Mouse (Mus musculus) CH12.LX (cell line): Measurements from ENCODE around the gene Agfg1. TPM values are rescaled to one million over a fixed set of nuclear protein-coding genes. Genes with fewer than 3 reads are reported as not detected.

Source experiments
- DNase-seq: peaks from one replicate; pipeline ENCODE4 v3.0.0-alpha.2; 2013; ENCODE audit errors: extremely low read depth
- H3K27ac ChIP-seq: 2 replicates; pipeline ENCODE4 v1.5.1; 2012; ENCODE audit warnings: low read depth, mild to moderate bottlenecking, control low read depth, moderate library complexity; ENCODE audit not compliant: insufficient read depth
- H3K27me3 ChIP-seq: replicated peaks from 2 replicates; pipeline ENCODE3; 2012; ENCODE audit warnings: inconsistent platforms
- H3K36me3 ChIP-seq, 2 experiments: replicated peaks in 1 of 2; 2 replicates each; pipeline versions ENCODE3 to v1.6.1; 2012; ENCODE audit warnings: inconsistent platforms in 1 of 2, low read length in 1 of 2, mild to moderate bottlenecking in 1 of 2, mixed read lengths in 1 of 2, moderate library complexity in 1 of 2; ENCODE audit not compliant: control insufficient read depth in 1 of 2, insufficient read depth in 1 of 2
- H3K4me1 ChIP-seq, 2 experiments: 2 replicates each; pipeline ENCODE4 v1.6.1; 2012; ENCODE audit warnings: inconsistent platforms in 1 of 2, moderate library complexity in 1 of 2; ENCODE audit not compliant: insufficient read depth in 2 of 2, control insufficient read depth in 1 of 2
- H3K4me2 ChIP-seq: 2 replicates; pipeline ENCODE4 v1.6.1; 2012; ENCODE audit warnings: low read depth, mild to moderate bottlenecking, control low read depth; ENCODE audit not compliant: poor library complexity, insufficient read depth, severe bottlenecking
- H3K4me3 ChIP-seq, 3 experiments: fragments of 150-350 bp in 1 of 3; sonication (generic) in 1 of 3; replicated peaks in 1 of 3; 2 replicates each; pipeline versions ENCODE3 to v1.5.1; 2011 to 2012; ENCODE audit warnings: low read depth in 2 of 3, low read length in 2 of 3, mild to moderate bottlenecking in 2 of 3, moderate library complexity in 2 of 3, control low read depth in 1 of 3, improper control_type of control experiment in 1 of 3, inconsistent platforms in 1 of 3, mixed read lengths in 1 of 3; ENCODE audit not compliant: poor library complexity in 1 of 3
- H3K79me2 ChIP-seq: replicated peaks from 2 replicates; pipeline ENCODE4 v1.6.1; 2012; ENCODE audit warnings: mild to moderate bottlenecking, moderate library complexity; ENCODE audit not compliant: control insufficient read depth, poor library complexity, insufficient read depth, severe bottlenecking; ENCODE audit errors: extremely low read depth
- H3K9ac ChIP-seq: 2 replicates; pipeline ENCODE4 v1.6.1; 2012; ENCODE audit warnings: low read depth, mild to moderate bottlenecking, control low read depth, moderate library complexity; ENCODE audit not compliant: insufficient read depth
- H3K9me3 ChIP-seq: replicated peaks from 2 replicates; pipeline ENCODE3; 2012; ENCODE audit warnings: low read length, inconsistent platforms, mixed read lengths
- BHLHE40 ChIP-seq: IDR thresholded peaks from 2 replicates; pipeline ENCODE4 v1.6.1; 2011; ENCODE audit warnings: mild to moderate bottlenecking, low read depth, low read length, improper control_type of control experiment
- CHD2 ChIP-seq: IDR thresholded peaks from 2 replicates; pipeline ENCODE4 v1.6.1; 2011; ENCODE audit warnings: low read length, improper control_type of control experiment
- CTCF ChIP-seq, 2 experiments: IDR thresholded peaks in 1 of 2; conservative IDR thresholded peaks in 1 of 2; 2 replicates each; pipeline ENCODE4 v1.5.1; 2011 to 2012; ENCODE audit warnings: low read depth in 2 of 2, low read length in 2 of 2, improper control_type of control experiment in 1 of 2, inconsistent platforms in 1 of 2, mild to moderate bottlenecking in 1 of 2, moderate library complexity in 1 of 2
- E2F4 ChIP-seq: IDR thresholded peaks from 2 replicates; pipeline ENCODE4 v1.6.1; 2011; ENCODE audit warnings: low read depth, low read length, improper control_type of control experiment; ENCODE audit not compliant: insufficient replicate concordance
- EP300 ChIP-seq: IDR thresholded peaks from 2 replicates; pipeline ENCODE4 v1.6.1; 2011; ENCODE audit warnings: low read length, improper control_type of control experiment
- GABPA ChIP-seq: IDR thresholded peaks from 2 replicates; pipeline ENCODE4 v1.6.1; 2012; ENCODE audit warnings: low read depth, low read length, improper control_type of control experiment, inconsistent platforms; ENCODE audit not compliant: insufficient replicate concordance
- IRF4 ChIP-seq: IDR thresholded peaks from 2 replicates; pipeline ENCODE4 v1.6.1; 2014; ENCODE audit warnings: low read depth, mild to moderate bottlenecking, inconsistent platforms, low read length, improper control_type of control experiment
- MAX ChIP-seq: IDR thresholded peaks from 2 replicates; pipeline ENCODE4 v1.6.1; 2011; ENCODE audit warnings: low read length, improper control_type of control experiment
- MAZ ChIP-seq: IDR thresholded peaks from 2 replicates; pipeline ENCODE4 v1.6.1; 2012; ENCODE audit warnings: low read depth, mild to moderate bottlenecking, inconsistent platforms, low read length, improper control_type of control experiment, moderate library complexity
- MEF2A ChIP-seq: IDR thresholded peaks from 2 replicates; pipeline ENCODE4 v1.6.1; 2014; ENCODE audit warnings: low read depth, mild to moderate bottlenecking, inconsistent platforms, low read length, improper control_type of control experiment, borderline replicate concordance
- MXI1 ChIP-seq: IDR thresholded peaks from 2 replicates; pipeline ENCODE4 v1.6.1; 2011; ENCODE audit warnings: mild to moderate bottlenecking, low read depth, low read length, improper control_type of control experiment
- NELFE ChIP-seq: IDR thresholded peaks from 2 replicates; pipeline ENCODE4 v1.6.1; 2011; ENCODE audit warnings: low read depth, low read length, improper control_type of control experiment
- USF1 ChIP-seq: IDR thresholded peaks from 2 replicates; pipeline ENCODE4 v1.6.1; 2014; ENCODE audit warnings: low read depth, mild to moderate bottlenecking, inconsistent platforms, low read length, improper control_type of control experiment
- USF2 ChIP-seq: conservative IDR thresholded peaks from 2 replicates; pipeline ENCODE4 v1.6.1; 2011; ENCODE audit warnings: low read depth, low read length, improper control_type of control experiment
- ZKSCAN1 ChIP-seq: IDR thresholded peaks from 2 replicates; pipeline ENCODE4 v1.6.1; 2012; ENCODE audit warnings: low read depth, inconsistent platforms, low read length, improper control_type of control experiment, borderline replicate concordance
- ZMIZ1 ChIP-seq: IDR thresholded peaks from 2 replicates; pipeline ENCODE4 v1.6.1; 2012; ENCODE audit warnings: low read depth, mild to moderate bottlenecking, inconsistent platforms, low read length, improper control_type of control experiment
- dilution Hi-C: fragments of 300-500 bp; cut with MboI; formaldehyde crosslinking; loops from 2 replicates; pipeline ENCODE4 v1.14.3; 2020; ENCODE audit warnings: low sequenced_read_pairs; ENCODE audit not compliant: extremely low pct_unique_long_range_greater_than_20kb, extremely low pct_ligation_motif_present
- in situ Hi-C: fragments of 300-500 bp; cut with MboI; formaldehyde crosslinking; loops from 3 replicates; pipeline ENCODE4 v1.14.3; 2019; ENCODE audit warnings: low sequenced_read_pairs, low pct_ligation_motif_present, low pct_unique_long_range_greater_than_20kb, mixed read lengths
- polyA plus RNA-seq: library from polyadenylated mRNA; unstranded; fragments of >175 nt; gene quantifications from 2 replicates; pipeline ENCODE4 v1.2.1, GENCODE M21; 2012; ENCODE audit warnings: low read depth; ENCODE audit not compliant: insufficient read length
- total RNA-seq, 2 experiments: library from RNA; depleted of rRNA; stranded (reverse); fragments of 300-350 nt in 1 of 2; fragments of >200 nt in 1 of 2; gene quantifications; 2 replicates each; pipeline ENCODE4 v1.2.3; 2012 to 2014

Agfg1 gene
- total and polyA plus RNA-seq, 3 experiments = 59.0 to 127 (median 106) TPM

DNA sequence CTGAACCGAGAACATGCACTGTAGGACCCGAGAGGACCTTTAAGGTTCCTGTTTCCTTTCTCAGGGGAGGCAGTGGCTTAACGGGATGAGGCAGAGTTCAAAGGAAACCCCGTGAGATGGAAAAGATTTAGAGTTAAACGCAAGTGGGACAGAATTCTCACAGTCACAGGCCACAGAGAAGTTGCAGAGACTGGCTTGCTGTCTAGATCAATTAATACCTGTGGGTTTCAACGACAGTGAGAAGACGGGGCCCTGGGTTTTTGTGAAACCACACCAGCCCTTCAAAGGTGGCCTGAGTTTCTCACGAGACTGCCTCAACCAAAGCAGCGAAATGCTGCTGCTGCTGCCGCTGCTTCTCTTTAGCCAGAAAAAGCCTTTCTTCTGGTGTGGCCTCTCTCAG is 19.9 kb upstream of the Agfg1 start:
- Histone ChIP-seq H3K4me3 (no peak overlapping the region), H3K4me2 (peak overlapping the region; percentile 56), H3K27ac (no peak overlapping the region; the same call in 1 of the 2 replicates), H3K27me3 (no peaks in the 10 kb centered on the region), H3K36me3 (no peaks in the 10 kb centered on the region), H3K4me1 (peaks cover 16 to 25% of the 10 kb centered on the region in 2 experiments), H3K9ac (peak overlapping the region; percentile 3), H3K79me2 (no peaks in the 10 kb centered on the region), H3K9me3 (no peaks in the 10 kb centered on the region)
- dilution Hi-C loops = no loop called here
- no peak for DNase-seq
- in situ Hi-C loops = no loop called here
- TF ChIP-seq CHD2 (0 out of 2 replicates have a peak, but pooled peaks have one; percentile 49), EP300 (0 out of 2 replicates have a peak, but pooled peaks have one; percentile 41), BHLHE40 (peak; percentile 81), MXI1 (no peak), IRF4 (0 out of 2 replicates have a peak, but pooled peaks have one; percentile 28), E2F4 (no peak), MAX (0 out of 2 replicates have a peak, but pooled peaks have one; percentile 4)

DNA sequence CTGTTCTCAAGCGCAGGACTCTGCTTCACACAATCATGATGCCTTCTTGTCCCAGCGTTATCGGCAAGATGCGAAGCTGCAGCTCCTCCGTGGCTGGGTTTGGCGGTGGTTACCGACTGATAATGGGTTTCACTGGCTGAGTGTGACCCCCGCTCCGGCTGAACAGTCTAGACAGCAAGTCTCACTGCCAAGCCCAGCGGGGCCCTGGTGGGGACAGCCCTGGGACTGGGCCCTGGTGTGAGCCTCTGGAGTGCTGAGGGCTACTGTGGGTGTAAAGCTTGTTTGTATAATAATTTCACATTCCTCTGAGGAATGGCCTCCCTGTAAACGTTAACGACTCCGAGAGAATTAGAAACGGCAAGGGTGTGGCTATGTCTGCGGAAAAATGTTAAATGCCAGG is 19.1 kb upstream of the Agfg1 start:
- Histone ChIP-seq H3K27me3 (no peaks in the 10 kb centered on the region), H3K36me3 (no peaks in the 10 kb centered on the region), H3K79me2 (no peaks in the 10 kb centered on the region), H3K4me3 (no peak overlapping the region), H3K27ac (no peak overlapping the region), H3K9ac (no peak overlapping the region), H3K4me1 (peaks cover 16 to 25% of the 10 kb centered on the region in 2 experiments), H3K4me2 (no peak overlapping the region), H3K9me3 (no peaks in the 10 kb centered on the region)
- dilution Hi-C loops = no loop called here
- TF ChIP-seq MXI1 (no peak), ZKSCAN1 (no peak), GABPA (no peak), USF2 (no peak), NELFE (no peak), ZMIZ1 (no peak), MEF2A (no peak), USF1 (no peak), MAZ (no peak), CTCF (conservative IDR thresholded peaks at IDR 0.05 in 1 of 2, IDR thresholded peaks at IDR 0.05 in 1 of 2; ENCODE audit: low read depth in 2 of 2, low read length in 2 of 2) (no peak)
- DNase-seq = no peak
- in situ Hi-C loops = no loop called here
